Mouse (Mus musculus) embryonic stem cell, embryonic (primary cell): ENCODE data around the gene Dido1.

Experiments used
- CTCF ChIA-PET, 4 experiments: fragments of 300-600 bp in 2 of 4; fragments of 350-600 bp in 2 of 4; sonication (Branson Sonifier 250); formaldehyde crosslinking; loops; one replicate each; lab custom pipeline; 2022; ENCODE audit warnings: inconsistent platforms in 2 of 4; lab: Charles Lee
- POLR2A ChIA-PET, 4 experiments: fragments of 300-600 bp in 2 of 4; fragments of 350-600 bp in 2 of 4; sonication (Branson Sonifier 250); formaldehyde crosslinking; loops; one replicate each; lab custom pipeline; 2022; ENCODE audit warnings: antibody characterized with exemption in 4 of 4, inconsistent platforms in 1 of 4; lab: Charles Lee

Dido1 gene

DNA sequence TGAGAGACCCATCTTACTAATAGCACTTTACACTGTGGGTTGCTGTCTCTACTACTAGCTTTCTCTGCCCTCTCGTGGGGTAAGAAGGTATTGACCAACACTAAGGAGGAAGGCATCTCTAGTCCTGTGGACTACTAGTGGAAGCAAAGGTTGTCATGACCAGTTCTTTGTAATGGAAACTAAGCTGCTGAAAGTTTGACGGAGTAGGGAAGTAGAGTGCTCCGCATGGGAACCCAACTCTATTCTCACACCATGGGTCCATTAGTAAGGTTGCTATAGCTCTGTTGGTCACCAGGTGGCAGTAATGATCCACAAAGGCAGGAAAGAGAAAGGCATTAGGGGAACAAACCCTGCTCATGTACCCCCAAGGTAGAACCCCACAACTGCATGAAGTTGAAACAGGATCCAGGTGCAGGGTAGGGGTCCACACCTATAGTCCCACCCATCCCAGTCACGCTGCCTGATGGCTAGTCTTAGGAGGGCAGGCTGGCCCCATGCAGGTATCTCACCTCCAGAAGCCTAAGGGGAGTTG is 31.1 kb downstream of the Dido1 start:
- CTCF ChIA-PET, result interaction anchor here (0.6 to 2.8 kb wide), 97 partner anchors 9 to 794 kb away, joined by 3 to 25 read pairs (median 5); partner anchors contain the start of genes Ogfr (in 2 of the 4), Dido1 (in 1 of the 4), Gid8 (in 1 of the 4) and Mrgbp (in 1 of the 4)
- POLR2A ChIA-PET, result interaction anchor here (0.7 to 64.3 kb wide), 55 partner anchors 11 to 508 kb away, joined by 3 to 2948 read pairs (median 4); partner anchors contain the start of genes Dido1 (in 3 of the 4), Gid8 (in 3 of the 4), Bhlhe23 (in 1 of the 4) and Mrgbp (in 1 of the 4)

DNA sequence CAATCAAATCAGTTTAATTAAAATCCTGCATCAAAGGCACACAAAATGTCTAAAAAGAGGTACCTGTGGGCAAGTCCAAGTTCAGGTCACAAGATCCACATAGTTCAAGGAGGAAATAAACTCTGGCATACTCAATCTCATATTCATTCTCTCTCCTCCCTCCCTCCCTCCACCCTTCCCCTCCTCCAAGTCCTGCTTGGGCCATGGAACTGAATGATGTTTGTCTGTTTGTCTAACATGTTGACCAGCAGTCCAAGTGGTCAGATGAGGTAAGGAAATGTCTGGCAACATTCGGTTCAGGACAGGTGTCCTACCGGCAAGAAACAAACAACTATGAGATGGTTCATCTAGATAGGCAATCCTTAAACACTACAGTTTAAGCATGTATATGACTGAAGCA is 33.1 kb downstream of the Dido1 start:
- CTCF ChIA-PET, result interaction anchor here in 1 of 4 experiments (2.6 kb wide), 1 partner anchor 29 kb away, joined by 13 read pairs; no protein-coding TSS in a partner anchor
- POLR2A ChIA-PET, result interaction anchor here in 2 of 4 experiments (1.2 to 64.3 kb wide), 5 partner anchors 14 to 57 kb away, joined by 3 to 2948 read pairs (median 40); partner anchors contain the start of genes Dido1 (in 2 of the 2), Gid8 (in 2 of the 2) and Slc17a9 (in 1 of the 2)

DNA sequence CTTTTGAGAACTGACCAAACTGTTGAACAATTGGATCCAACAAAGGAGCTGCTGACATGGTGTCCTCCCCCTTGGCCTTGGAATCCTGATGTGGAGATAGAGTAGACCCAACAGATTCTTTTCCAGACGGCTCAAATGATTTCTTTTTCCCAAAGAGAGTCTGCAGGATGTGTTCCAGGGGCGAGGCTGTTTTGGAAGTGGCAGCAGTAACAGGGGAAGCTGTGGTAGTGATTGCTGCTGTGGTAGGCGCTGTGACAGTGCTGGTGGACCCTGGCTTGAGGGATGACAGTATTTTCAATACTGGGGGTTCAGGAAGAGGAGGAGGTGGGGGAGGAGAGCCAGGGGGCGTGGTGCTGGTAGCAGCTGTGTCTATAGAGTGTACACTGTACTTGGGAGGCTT is 47.8 kb downstream of the Dido1 start:
- ChIA-PET CTCF (interaction anchor here in 3 of 4 experiments (0.6 to 1.6 kb wide), 5 partner anchors 13 to 83 kb away, joined by 3 read pairs; no protein-coding TSS in a partner anchor), POLR2A (interaction anchor here in 2 of 4 experiments (1.1 to 64.3 kb wide), 7 partner anchors 14 to 52 kb away, joined by 3 to 2948 read pairs (median 4); partner anchors contain the start of genes Dido1 (in 1 of the 2), Gid8 (in 1 of the 2), Slc17a9 (in 1 of the 2) and Tcfl5 (in 1 of the 2))

DNA sequence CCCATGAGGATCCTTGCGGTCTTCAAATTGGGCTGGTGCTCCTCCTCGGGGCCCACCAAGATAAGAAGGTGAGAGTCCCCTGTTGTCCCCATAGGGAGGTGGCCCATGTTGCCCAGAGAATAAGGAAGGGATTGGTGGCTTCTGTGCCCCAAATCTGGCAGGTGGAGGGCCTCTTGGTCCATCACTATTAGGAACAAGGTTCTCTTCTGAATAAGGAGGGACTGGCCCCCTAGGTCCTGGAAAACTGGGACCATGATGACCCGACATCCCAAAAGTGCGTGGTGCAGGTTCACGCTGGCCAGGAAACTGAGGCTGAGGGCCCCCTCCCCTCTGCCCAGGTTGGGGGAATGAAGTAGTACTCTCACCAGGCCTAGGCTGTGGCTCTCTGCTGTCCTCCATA is 49.3 kb downstream of the Dido1 start:
- CTCF ChIA-PET, result no interaction called here
- POLR2A ChIA-PET, result interaction anchor here in 2 of 4 experiments (0.7 to 64.3 kb wide), 6 partner anchors 8 to 70 kb away, joined by 3 to 2948 read pairs (median 5); partner anchors contain the start of genes Dido1 (in 1 of the 2), Gid8 (in 1 of the 2) and Slc17a9 (in 1 of the 2)

DNA sequence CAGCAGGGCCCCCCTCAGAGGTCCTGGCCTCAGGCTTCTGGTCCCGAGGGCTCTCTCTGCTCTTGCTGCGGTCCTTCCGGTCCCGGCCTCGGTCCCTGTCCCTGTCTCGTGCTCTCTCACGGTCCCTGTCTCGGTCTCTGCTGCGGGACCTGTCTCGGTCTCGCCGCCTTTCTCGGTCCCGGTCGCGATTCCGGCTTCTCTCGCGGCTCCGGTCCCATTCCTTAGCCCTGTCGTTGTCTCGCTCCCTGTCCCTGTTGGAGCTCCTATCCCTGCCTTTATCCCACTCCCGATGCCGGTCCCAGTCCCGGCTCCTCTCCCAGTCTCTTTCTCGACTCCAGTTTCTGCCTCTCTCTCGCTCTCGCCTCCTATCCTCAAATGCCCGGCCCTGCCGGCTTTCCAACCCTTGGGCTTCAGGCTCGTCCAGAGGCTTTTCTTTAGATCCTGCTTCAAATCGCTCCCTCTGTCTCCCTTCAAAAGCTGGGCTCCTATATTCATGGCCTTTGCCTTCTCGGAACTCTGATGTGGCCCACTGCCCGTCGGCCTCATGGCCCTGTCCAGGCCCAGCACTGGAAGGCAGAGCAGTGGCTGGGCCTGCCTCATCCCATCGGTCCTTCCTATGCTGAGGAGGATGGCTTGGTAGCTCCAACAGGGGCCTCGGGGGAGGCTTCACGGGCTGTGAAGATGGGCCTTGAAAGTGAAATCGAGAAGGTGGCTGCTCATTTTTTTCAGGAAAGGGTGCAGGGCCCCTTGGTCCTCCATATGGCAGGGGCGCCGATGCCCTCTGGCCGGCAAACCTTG is 50.2 kb downstream of the Dido1 start:
- CTCF ChIA-PET, result no interaction called here
- POLR2A ChIA-PET, result interaction anchor here in 2 of 4 experiments (1.0 to 16.0 kb wide), 6 partner anchors 11 to 49 kb away, joined by 3 to 160 read pairs (median 5); no protein-coding TSS in a partner anchor

DNA sequence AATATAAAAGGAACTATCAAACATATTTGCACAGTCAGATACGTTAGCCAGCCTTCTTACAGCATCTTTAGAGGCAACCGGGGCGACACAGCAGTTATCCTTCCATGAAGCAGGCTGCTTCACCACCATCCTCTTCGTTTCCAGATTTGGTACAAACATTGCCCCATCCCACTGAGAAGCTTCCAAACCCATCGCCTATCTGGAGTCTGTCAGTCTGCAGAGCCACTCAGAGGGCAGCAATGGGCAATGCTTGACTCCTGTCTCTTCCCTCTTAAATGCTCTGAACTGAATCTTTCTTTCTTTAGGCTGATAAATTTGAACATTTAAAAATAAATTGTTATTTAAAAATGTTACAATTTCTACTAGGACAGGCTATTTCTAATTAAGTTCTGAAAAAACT is 51.4 kb downstream of the Dido1 start:
- POLR2A ChIA-PET, result interaction anchor here in 2 of 4 experiments (0.5 to 16.0 kb wide), 7 partner anchors 10 to 404 kb away, joined by 3 to 160 read pairs (median 4); no protein-coding TSS in a partner anchor

DNA sequence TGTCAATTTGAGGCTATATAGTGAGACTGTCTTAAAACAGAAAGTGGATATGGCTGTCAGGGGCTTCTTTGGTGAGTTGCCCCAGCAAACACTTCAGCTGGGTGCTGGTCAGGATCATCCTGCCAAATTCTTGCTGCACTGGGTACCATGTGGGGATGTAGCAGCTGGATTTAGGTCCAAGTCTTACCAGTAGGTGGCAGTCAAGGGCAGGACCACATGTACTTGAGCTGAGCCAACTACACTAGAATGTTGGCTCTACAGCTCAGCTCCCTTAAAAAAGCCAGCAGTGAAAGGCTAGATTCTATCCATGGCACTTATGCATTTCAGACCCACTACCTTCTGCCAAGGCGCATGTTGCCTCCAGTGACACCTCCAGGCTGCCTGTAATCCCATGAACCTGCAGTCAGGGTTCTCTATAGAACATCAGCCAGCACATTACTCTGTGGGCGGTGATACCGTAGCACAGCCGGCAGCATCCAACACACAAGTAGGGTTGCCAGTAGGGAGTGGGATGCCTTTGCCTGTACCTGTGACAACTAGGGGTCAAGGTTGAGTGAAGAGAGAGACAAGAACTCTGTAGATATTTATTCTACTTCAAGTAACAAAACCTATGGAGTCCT is 52.3 kb downstream of the Dido1 start:
- POLR2A ChIA-PET, result interaction anchor here in 3 of 4 experiments (0.6 to 16.0 kb wide), 24 partner anchors 11 to 310 kb away, joined by 3 to 160 read pairs (median 4); partner anchors contain the start of genes Arfgap1 (in 1 of the 3), Dido1 (in 1 of the 3), Gid8 (in 1 of the 3) and Ogfr (in 1 of the 3)
- CTCF ChIA-PET, result interaction anchor here (0.6 to 3.2 kb wide), 54 partner anchors 9 to 1022 kb away, joined by 3 to 25 read pairs (median 4); partner anchors contain the start of genes Bhlhe23 (in 1 of the 4), Ogfr (in 1 of the 4), Slco4a1 (in 1 of the 4) and Tcfl5 (in 1 of the 4)

More for the DNA sequence above, 51.4 kb downstream of the Dido1 start:
- CTCF ChIA-PET, result interaction anchor here in 3 of 4 experiments (0.6 to 1.1 kb wide), 4 partner anchors 20 to 76 kb away, joined by 3 to 6 read pairs (median 4); no protein-coding TSS in a partner anchor

DNA sequence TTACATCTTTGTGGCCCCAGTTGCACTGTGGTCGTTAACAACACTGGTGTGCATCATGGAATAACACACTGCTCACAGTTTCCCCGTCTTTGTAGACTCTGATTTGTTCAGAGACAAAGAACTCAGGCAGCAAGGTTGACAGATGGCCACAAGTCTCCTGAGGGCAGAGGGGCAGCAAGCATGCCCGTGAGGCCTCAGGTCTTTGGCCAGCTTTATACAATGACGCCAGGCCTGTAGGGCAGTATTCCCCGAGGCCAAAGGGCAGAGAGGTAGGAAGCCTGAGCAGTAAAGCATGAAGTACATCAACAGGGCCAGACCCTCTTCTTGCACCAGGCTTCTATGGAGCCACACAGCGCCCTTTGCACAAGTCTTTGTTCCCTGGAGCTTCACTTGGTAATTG is 54.6 kb downstream of the Dido1 start:
- CTCF ChIA-PET, result interaction anchor here in 3 of 4 experiments (0.7 to 3.2 kb wide), 8 partner anchors 8 to 546 kb away, joined by 3 to 23 read pairs (median 3); partner anchors contain the start of gene Mrgbp (in 1 of the 3)

DNA sequence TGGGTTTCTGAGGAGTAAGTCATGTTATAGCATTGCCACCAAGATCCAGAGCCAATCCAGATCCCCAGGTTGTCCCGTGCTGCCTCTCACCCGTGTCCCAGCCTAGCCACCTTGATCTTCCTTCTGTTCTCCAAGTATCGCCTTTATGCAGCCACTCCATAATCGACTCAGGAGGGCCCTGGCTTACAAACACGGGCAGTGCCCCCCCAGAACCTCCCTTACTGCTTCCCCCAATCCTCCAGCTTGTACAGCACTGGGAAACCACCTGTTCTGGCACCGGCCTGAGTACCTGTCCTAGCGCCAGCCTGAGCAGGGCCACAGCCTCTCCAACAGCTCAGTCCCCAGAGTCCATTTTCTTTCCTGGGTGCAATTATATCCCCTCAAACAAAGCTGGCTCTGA is 55.1 kb downstream of the Dido1 start:
- ChIA-PET POLR2A (interaction anchor here in 2 of 4 experiments (0.9 to 16.0 kb wide), 9 partner anchors 8 to 73 kb away, joined by 3 to 160 read pairs (median 5); partner anchors contain the start of genes Dido1 (in 1 of the 2), Gid8 (in 1 of the 2) and Tcfl5 (in 1 of the 2)), CTCF (interaction anchor here in 3 of 4 experiments (0.7 to 3.2 kb wide), 5 partner anchors 7 to 90 kb away, joined by 3 to 23 read pairs (median 3); no protein-coding TSS in a partner anchor)

More for the DNA sequence above, 54.6 kb downstream of the Dido1 start:
- POLR2A ChIA-PET, result interaction anchor here in 3 of 4 experiments (0.6 to 16.0 kb wide), 12 partner anchors 8 to 382 kb away, joined by 3 to 160 read pairs (median 4); partner anchors contain the start of genes Cables2 (in 1 of the 3), Dido1 (in 1 of the 3), Gid8 (in 1 of the 3) and Tcfl5 (in 1 of the 3)

DNA sequence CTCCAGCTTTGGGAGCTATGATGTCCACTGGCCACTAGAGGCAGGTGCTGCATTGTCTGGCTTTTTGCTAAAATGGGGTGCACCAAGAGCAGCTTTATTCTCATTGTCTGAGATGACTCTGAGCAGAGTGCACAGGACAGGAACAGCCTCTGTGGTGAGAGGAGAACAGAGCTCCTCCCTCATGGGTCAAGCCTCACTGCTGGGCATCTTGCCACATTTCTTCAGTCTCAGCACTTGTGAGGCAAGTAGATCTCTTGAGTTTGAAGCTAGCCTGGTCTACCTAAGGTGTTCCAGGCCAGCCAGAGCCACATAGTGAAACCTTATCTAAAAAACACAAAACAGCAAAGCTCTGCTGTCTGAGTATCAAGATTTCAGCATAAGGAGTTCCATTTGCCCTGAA is 63.0 kb downstream of the Dido1 start:
- ChIA-PET POLR2A (interaction anchor here (0.7 to 2.4 kb wide), 14 partner anchors 9 to 97 kb away, joined by 3 to 8 read pairs (median 3); partner anchors contain the start of genes Dido1 (in 2 of the 4) and Gid8 (in 2 of the 4)), CTCF (interaction anchor here (0.6 to 2.4 kb wide), 15 partner anchors 8 to 137 kb away, joined by 3 to 23 read pairs (median 4); no protein-coding TSS in a partner anchor)

DNA sequence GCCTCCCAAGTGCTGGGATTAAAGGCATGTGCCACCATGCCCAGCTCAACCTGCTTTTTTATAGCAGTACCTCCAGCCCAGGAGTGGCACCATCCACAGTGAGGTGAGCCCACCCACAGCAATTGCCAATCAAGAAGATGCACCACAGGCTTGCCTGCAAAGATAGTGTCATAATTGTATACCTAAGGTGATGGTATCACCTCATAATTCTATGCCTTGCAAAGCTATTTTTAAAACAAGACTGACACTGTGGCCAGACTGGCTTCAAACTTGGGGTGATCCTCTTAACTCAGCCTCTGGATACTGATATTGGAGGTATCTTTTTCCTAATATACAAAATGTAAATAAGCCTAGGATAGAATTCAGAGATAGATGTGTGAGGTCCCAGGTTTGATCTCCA is 66.2 kb downstream of the Dido1 start:
- CTCF ChIA-PET, result interaction anchor here in 2 of 4 experiments (1.1 to 2.3 kb wide), 2 partner anchors 13 to 61 kb away, joined by 3 to 13 read pairs; no protein-coding TSS in a partner anchor
- POLR2A ChIA-PET, result interaction anchor here in 2 of 4 experiments (1.0 to 2.9 kb wide), 12 partner anchors 13 to 136 kb away, joined by 3 to 19 read pairs (median 4); partner anchors contain the start of genes Ogfr (in 2 of the 2), Dido1 (in 1 of the 2) and Gid8 (in 1 of the 2)

DNA sequence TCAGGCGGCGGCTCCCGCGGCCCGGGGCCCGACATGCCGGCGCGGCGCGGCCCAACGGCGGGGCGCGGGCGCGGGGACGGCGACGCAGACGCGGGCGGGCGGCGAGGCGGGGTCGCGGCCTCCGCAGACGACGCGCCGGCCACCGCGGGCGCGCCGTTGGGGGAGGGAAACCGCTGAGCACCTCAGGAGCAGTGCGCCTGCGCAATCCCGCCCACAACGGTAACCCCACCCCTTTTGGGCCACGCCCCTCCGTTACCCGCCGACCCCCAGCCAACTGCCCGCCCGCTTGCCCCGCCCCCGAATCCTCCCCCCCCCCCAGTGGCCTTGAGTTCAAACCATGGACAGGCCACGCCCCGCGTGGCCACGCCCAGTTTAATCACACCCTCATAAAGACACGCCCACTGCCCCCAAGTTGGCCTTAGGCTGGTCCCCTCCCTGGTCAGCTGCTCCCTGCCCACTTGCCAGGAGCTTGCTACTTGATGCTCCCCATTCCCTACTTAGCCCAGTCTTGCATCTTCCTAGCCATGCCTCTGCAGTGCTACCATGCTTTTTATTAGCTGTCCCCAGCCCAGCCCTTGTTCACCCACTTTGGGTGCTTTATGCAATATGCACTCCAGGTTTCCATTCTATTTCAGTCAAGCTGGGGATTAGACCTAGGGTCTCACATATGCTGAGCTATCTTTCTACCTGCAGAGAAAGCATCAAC is 67.1 kb downstream of the Dido1 start, which contains the start of gene Tcfl5:
Tcfl5 (minus strand) TSS at position 154 of the 706 bp plus-strand sequence.
- CTCF ChIA-PET, result interaction anchor here in 2 of 4 experiments (0.5 to 2.3 kb wide), 7 partner anchors 14 to 320 kb away, joined by 3 to 13 read pairs (median 4); no protein-coding TSS in a partner anchor
- POLR2A ChIA-PET, result interaction anchor here in 3 of 4 experiments (0.6 to 2.9 kb wide), 27 partner anchors 10 to 544 kb away, joined by 3 to 19 read pairs (median 4); partner anchors contain the start of genes Dido1 (in 2 of the 3), Gid8 (in 2 of the 3), Ogfr (in 2 of the 3) and Ppdpf (in 1 of the 3)

DNA sequence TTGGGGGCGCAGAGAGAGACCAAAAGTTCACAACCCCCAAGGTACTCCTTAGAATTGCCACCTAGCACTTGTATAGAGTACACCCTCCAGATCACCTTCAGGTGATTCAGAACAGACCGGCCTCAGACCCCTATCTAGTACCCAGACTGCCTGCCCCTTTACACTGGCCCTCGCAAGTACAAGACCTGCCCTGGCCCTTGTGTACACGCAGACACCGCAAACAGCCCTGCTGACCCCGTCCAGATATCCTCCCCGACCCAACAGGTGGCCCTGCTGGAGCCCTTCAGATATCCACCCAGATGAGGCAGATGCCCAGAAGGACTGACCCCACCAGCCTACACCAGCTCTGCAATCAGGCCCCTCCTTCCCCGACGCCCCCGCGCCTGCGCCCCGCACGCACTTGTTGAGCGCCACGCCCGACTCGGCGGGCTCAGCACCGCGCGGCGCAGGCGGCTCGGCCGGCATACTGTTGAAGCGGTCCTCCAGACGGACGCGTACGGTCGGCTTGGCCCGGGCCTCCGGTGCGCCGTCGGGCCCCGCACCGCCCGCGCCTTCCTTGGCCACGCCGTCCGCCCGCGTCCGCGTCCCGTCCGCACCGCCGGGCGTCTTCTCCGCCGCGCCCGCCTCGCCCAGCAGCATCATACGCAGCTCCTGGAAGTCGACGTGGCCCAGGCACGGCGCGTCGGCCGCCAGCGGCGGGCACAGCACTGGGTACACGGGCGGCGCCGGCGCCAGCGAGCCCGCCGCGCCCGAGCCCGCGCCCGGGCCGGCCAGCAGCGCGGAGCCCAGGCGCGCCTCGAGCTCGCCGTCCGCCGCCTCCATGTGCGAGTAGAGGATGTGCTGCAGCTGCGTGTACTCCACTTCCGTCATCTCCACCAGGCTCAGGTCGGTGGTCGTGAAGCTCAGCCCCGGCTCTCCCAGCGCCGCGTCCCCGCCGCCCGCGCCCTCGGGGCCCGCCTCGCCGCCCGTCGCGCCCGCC is 67.9 kb downstream of the Dido1 start:
- POLR2A ChIA-PET, result interaction anchor here in 3 of 4 experiments (0.7 to 2.9 kb wide), 36 partner anchors 11 to 385 kb away, joined by 3 to 19 read pairs (median 4); partner anchors contain the start of genes Dido1 (in 2 of the 3), Gid8 (in 2 of the 3), Ogfr (in 1 of the 3) and Rps21 (in 1 of the 3)
- CTCF ChIA-PET, result interaction anchor here in 2 of 4 experiments (0.5 to 2.3 kb wide), 6 partner anchors 15 to 170 kb away, joined by 3 to 13 read pairs (median 4); no protein-coding TSS in a partner anchor

DNA sequence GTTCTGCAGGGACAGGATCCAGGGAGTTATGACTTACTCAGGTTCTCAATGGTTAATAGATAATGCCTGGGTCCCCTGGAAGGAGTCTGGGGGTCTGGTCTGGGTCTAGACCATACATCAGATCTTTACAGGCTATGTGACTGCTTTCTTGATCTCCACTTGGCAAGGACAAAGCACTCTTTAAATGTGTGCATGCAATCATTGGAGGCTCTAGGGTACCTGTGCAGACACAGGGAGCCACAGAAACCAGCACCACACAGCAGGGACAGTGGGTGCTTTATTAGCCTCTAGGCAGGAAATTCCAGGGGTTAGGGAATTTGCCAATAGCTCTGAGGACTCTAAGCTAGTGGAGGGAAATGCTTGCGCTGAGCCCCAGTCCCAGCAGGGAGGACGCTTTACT is 97.9 kb downstream of the Dido1 start:
- ChIA-PET POLR2A (interaction anchor here in 2 of 4 experiments (1.1 to 5.9 kb wide), 4 partner anchors 7 to 23 kb away, joined by 3 to 37 read pairs (median 4); partner anchors contain the start of gene Ogfr (in 1 of the 2)), CTCF (interaction anchor here in 1 of 4 experiments (0.6 kb wide), 1 partner anchor 568 kb away, joined by 3 read pairs; no protein-coding TSS in a partner anchor)
